Mouse (Mus musculus): Measurements from ENCODE around the gene Wfdc17. TPM values are rescaled to one million over a fixed set of nuclear protein-coding genes. Genes with fewer than 3 reads are reported as not detected.

Gene Wfdc17
- polyA plus RNA-seq (2015; fragmentation: Nextera tagmentation; extraction: Ambion mirVana) = 1.9 and 4.7 TPM in 2 replicates

GRCm38 (mm10) chr11:83703705-83704104 lies at the start of gene Wfdc17:
Gene Wfdc17 (plus strand): TSS chr11:83703991.
- ATAC-seq (ENCODE audit: insufficient read depth, low FRiP score) = no peak
- Histone ChIP-seq H3K27ac (ENCODE audit: low read length) (no peak within 1 kb of the TSS), H3K9me3 (replicated peaks; ENCODE audit: control insufficient read depth, low read length) (no peaks in the 10 kb centered on the region), H3K4me2 (ENCODE audit: low read depth, low read length) (no peak within 1 kb of the TSS), H3K9ac (ENCODE audit: low read length) (no peak within 1 kb of the TSS), H3K27me3 (ENCODE audit: control insufficient read depth, insufficient read depth, low read length) (no peaks in the 10 kb centered on the region), H3K4me3 (replicated peaks; ENCODE audit: low read length) (no peak within 1 kb of the TSS), H3K4me1 (ENCODE audit: control insufficient read depth, insufficient read depth, low read length) (no peaks in the 10 kb centered on the region), H3K36me3 (ENCODE audit: control insufficient read depth, insufficient read depth, low read length) (no peaks in the 10 kb centered on the region)
- WGBS = 39% methylated on average over 1 of the region's 1 CpGs

- no peak overlapping the region for H3K4me3 ChIP-seq (replicated peaks; ENCODE audit: low read length)
- no peak overlapping the region for H3K9ac ChIP-seq (ENCODE audit: low read length)
- H3K27ac ChIP-seq (ENCODE audit: low read length) = no peak overlapping the region
- H3K4me2 ChIP-seq (ENCODE audit: low read depth, low read length) = no peak overlapping the region
- no peaks in the 10 kb centered on the region for H3K4me1 ChIP-seq (ENCODE audit: control insufficient read depth, insufficient read depth, low read length)
- no peaks in the 10 kb centered on the region for H3K9me3 ChIP-seq (replicated peaks; ENCODE audit: control insufficient read depth, low read length)
- no peak for ATAC-seq (ENCODE audit: insufficient read depth, low FRiP score)
- no peaks in the 10 kb centered on the region for H3K36me3 ChIP-seq (ENCODE audit: control insufficient read depth, insufficient read depth, low read length)
- no peaks in the 10 kb centered on the region for H3K27me3 ChIP-seq (ENCODE audit: control insufficient read depth, insufficient read depth, low read length)
- WGBS = 87% methylated on average over 8 of the region's 8 CpGs
These were observed 49.2 kb upstream of the Wfdc17 start for GRCm38 (mm10) chr11:83654606-83655005.

DNA sequence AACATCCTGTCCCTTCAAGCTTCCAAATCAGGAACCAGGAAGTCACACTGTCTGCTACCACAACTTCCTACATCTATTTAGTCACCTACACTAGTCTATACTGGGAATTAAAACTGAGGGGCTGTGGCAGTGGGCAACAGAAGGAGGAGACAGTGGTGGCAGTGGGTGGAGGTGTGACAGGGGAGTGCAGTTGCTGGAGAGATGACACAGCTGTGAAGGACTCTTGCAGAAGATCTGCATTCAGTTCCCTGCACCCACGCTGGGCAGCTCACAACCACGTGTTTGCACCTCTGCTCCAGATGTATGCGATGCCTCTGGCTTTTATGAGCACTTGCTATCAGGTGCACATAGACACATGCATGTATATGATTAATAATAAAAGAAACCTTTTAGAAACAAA lies 46.3 kb upstream of the Wfdc17 start:
- no peak overlapping the region for H3K4me2 ChIP-seq (ENCODE audit: low read depth, low read length)

GRCm38 (mm10) chr11:83658797-83659196 lies 45.0 kb upstream of the Wfdc17 start:
- no peaks in the 10 kb centered on the region for H3K36me3 ChIP-seq (ENCODE audit: control insufficient read depth, insufficient read depth, low read length)
- no peak for ATAC-seq (ENCODE audit: insufficient read depth, low FRiP score)
- 66% methylated on average over 6 of the region's 6 CpGs for WGBS
- no peak overlapping the region for H3K27ac ChIP-seq (ENCODE audit: low read length)
- H3K9me3 ChIP-seq (replicated peaks; ENCODE audit: control insufficient read depth, low read length) = no peaks in the 10 kb centered on the region
- H3K4me1 ChIP-seq (ENCODE audit: control insufficient read depth, insufficient read depth, low read length) = no peaks in the 10 kb centered on the region
- no peak overlapping the region for H3K9ac ChIP-seq (ENCODE audit: low read length)
- no peaks in the 10 kb centered on the region for H3K27me3 ChIP-seq (ENCODE audit: control insufficient read depth, insufficient read depth, low read length)
- no peak overlapping the region for H3K4me2 ChIP-seq (ENCODE audit: low read depth, low read length)
- H3K4me3 ChIP-seq (replicated peaks; ENCODE audit: low read length) = no peak overlapping the region

More for the DNA sequence above, 46.3 kb upstream of the Wfdc17 start:
- Histone ChIP-seq H3K27ac (ENCODE audit: low read length) (no peak overlapping the region), H3K9me3 (replicated peaks; ENCODE audit: control insufficient read depth, low read length) (no peaks in the 10 kb centered on the region), H3K36me3 (ENCODE audit: control insufficient read depth, insufficient read depth, low read length) (no peaks in the 10 kb centered on the region), H3K4me1 (ENCODE audit: control insufficient read depth, insufficient read depth, low read length) (no peaks in the 10 kb centered on the region), H3K9ac (ENCODE audit: low read length) (no peak overlapping the region), H3K27me3 (ENCODE audit: control insufficient read depth, insufficient read depth, low read length) (no peaks in the 10 kb centered on the region), H3K4me3 (replicated peaks; ENCODE audit: low read length) (no peak overlapping the region)
- ATAC-seq (ENCODE audit: insufficient read depth, low FRiP score) = no peak
- WGBS = 73% methylated on average over 3 of the region's 3 CpGs

- no peaks in the 10 kb centered on the region for H3K9me3 ChIP-seq (replicated peaks; ENCODE audit: control insufficient read depth, low read length)
- H3K9ac ChIP-seq (ENCODE audit: low read length) = no peak within 1 kb of the TSS
- no peak within 1 kb of the TSS for H3K4me2 ChIP-seq (ENCODE audit: low read depth, low read length)
- H3K4me1 ChIP-seq (ENCODE audit: control insufficient read depth, insufficient read depth, low read length) = no peaks in the 10 kb centered on the region
- no peaks in the 10 kb centered on the region for H3K36me3 ChIP-seq (ENCODE audit: control insufficient read depth, insufficient read depth, low read length)
- H3K27ac ChIP-seq (ENCODE audit: low read length) = no peak within 1 kb of the TSS
- 68% methylated on average over 6 of the region's 6 CpGs for whole genome bisulfite sequencing
- no peak within 1 kb of the TSS for H3K4me3 ChIP-seq (replicated peaks; ENCODE audit: low read length)
- no peaks in the 10 kb centered on the region for H3K27me3 ChIP-seq (ENCODE audit: control insufficient read depth, insufficient read depth, low read length)
- ATAC-seq (ENCODE audit: insufficient read depth, low FRiP score) = no peak
These were observed 41.6 kb upstream of the Wfdc17 start, which contains the start of gene Ccl4 for GRCm38 (mm10) chr11:83662204-83662603. Gene Ccl4 (plus strand): TSS chr11:83662584.

DNA sequence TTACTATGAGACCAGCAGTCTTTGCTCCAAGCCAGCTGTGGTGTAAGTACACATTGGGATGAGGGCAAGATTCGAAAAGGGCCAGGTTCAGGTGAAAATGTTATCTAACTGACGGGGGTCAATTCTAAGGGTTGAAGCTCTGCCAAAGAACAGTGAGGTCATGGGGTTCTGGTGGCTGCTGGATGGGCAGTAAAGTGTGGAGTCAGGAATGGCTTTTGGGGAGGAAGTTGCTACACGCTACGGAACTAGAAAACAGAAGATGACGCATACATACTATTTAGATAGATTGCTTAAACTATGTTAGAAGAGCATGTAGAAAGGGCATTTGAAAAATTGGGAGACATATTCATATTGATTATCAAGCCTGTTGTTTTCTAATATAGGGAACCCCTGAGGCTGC lies 40.3 kb upstream of the Wfdc17 start:
- H3K27me3 ChIP-seq (ENCODE audit: control insufficient read depth, insufficient read depth, low read length) = no peaks in the 10 kb centered on the region
- 55% methylated on average over 5 of the region's 5 CpGs for WGBS
- no peak overlapping the region for H3K4me3 ChIP-seq (replicated peaks; ENCODE audit: low read length)
- no peak overlapping the region for H3K9ac ChIP-seq (ENCODE audit: low read length)
- ATAC-seq (ENCODE audit: insufficient read depth, low FRiP score) = no peak
- H3K36me3 ChIP-seq (ENCODE audit: control insufficient read depth, insufficient read depth, low read length) = no peaks in the 10 kb centered on the region
- no peak overlapping the region for H3K27ac ChIP-seq (ENCODE audit: low read length)
- no peaks in the 10 kb centered on the region for H3K9me3 ChIP-seq (replicated peaks; ENCODE audit: control insufficient read depth, low read length)
- H3K4me1 ChIP-seq (ENCODE audit: control insufficient read depth, insufficient read depth, low read length) = no peaks in the 10 kb centered on the region
- no peak overlapping the region for H3K4me2 ChIP-seq (ENCODE audit: low read depth, low read length)

DNA sequence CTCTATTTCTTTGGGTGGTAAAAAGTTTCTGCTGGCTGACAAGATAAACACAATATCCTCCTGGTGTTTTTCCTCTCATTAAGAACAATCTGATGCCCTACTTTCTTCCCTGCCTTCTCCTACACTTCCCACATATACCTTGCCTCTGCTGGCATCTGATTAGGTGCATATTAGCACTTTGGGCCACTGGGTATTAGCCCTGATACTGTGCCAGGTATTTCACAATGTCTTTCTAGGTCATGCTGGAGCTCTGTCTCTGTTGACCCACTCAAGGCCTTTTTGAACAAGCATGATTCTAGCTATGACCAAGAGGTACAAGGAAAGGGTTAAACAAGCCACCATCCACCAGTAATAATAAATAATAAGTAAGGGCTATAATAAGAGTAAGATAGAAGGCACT lies 32.0 kb upstream of the Wfdc17 start:
- H3K36me3 ChIP-seq (ENCODE audit: control insufficient read depth, insufficient read depth, low read length) = no peaks in the 10 kb centered on the region
- H3K4me1 ChIP-seq (ENCODE audit: control insufficient read depth, insufficient read depth, low read length) = no peaks in the 10 kb centered on the region
- no peak overlapping the region for H3K27ac ChIP-seq (ENCODE audit: low read length)
- H3K9me3 ChIP-seq (replicated peaks; ENCODE audit: control insufficient read depth, low read length) = no peaks in the 10 kb centered on the region
- no peak overlapping the region for H3K9ac ChIP-seq (ENCODE audit: low read length)
- no peak for ATAC-seq (ENCODE audit: insufficient read depth, low FRiP score)
- H3K4me3 ChIP-seq (replicated peaks; ENCODE audit: low read length) = no peak overlapping the region
- no peak overlapping the region for H3K4me2 ChIP-seq (ENCODE audit: low read depth, low read length)
- H3K27me3 ChIP-seq (ENCODE audit: control insufficient read depth, insufficient read depth, low read length) = no peaks in the 10 kb centered on the region

GRCm38 (mm10) chr11:83675665-83676064 lies 28.1 kb upstream of the Wfdc17 start:
- Histone ChIP-seq H3K4me3 (replicated peaks; ENCODE audit: low read length) (no peak overlapping the region), H3K4me2 (ENCODE audit: low read depth, low read length) (no peak overlapping the region), H3K9ac (ENCODE audit: low read length) (no peak overlapping the region), H3K27me3 (ENCODE audit: control insufficient read depth, insufficient read depth, low read length) (no peaks in the 10 kb centered on the region), H3K36me3 (ENCODE audit: control insufficient read depth, insufficient read depth, low read length) (no peaks in the 10 kb centered on the region), H3K9me3 (replicated peaks; ENCODE audit: control insufficient read depth, low read length) (no peaks in the 10 kb centered on the region), H3K27ac (ENCODE audit: low read length) (no peak overlapping the region), H3K4me1 (ENCODE audit: control insufficient read depth, insufficient read depth, low read length) (no peaks in the 10 kb centered on the region)
- no peak for ATAC-seq (ENCODE audit: insufficient read depth, low FRiP score)
- WGBS = 86% methylated on average over 1 of the region's 1 CpGs

DNA sequence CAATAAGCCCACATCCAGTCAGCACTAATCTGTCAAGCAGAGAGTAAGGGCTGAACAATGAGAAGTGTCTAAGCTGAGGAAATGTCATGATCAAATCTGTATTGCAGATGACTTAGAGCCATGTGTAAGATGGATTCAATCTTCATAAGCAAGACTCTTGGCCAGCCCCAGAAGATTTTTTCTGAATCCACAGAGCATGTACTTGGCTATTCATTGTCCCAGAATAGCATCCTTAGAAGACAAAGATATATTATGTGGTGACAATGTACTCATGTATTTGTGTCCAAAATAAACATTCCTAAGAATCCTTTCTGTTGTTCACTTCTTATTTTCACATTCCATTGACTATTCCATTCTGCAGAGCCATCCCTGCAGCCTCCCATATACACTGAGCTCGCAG lies 13.9 kb upstream of the Wfdc17 start:
- no peak for ATAC-seq (ENCODE audit: insufficient read depth, low FRiP score)
- no peaks in the 10 kb centered on the region for H3K9me3 ChIP-seq (replicated peaks; ENCODE audit: control insufficient read depth, low read length)
- no peaks in the 10 kb centered on the region for H3K36me3 ChIP-seq (ENCODE audit: control insufficient read depth, insufficient read depth, low read length)
- H3K27ac ChIP-seq (ENCODE audit: low read length) = no peak overlapping the region
- WGBS = 82% methylated on average over 1 of the region's 1 CpGs
- H3K4me1 ChIP-seq (ENCODE audit: control insufficient read depth, insufficient read depth, low read length) = no peaks in the 10 kb centered on the region
- no peak overlapping the region for H3K9ac ChIP-seq (ENCODE audit: low read length)
- H3K4me2 ChIP-seq (ENCODE audit: low read depth, low read length) = no peak overlapping the region
- no peaks in the 10 kb centered on the region for H3K27me3 ChIP-seq (ENCODE audit: control insufficient read depth, insufficient read depth, low read length)
- no peak overlapping the region for H3K4me3 ChIP-seq (replicated peaks; ENCODE audit: low read length)

DNA sequence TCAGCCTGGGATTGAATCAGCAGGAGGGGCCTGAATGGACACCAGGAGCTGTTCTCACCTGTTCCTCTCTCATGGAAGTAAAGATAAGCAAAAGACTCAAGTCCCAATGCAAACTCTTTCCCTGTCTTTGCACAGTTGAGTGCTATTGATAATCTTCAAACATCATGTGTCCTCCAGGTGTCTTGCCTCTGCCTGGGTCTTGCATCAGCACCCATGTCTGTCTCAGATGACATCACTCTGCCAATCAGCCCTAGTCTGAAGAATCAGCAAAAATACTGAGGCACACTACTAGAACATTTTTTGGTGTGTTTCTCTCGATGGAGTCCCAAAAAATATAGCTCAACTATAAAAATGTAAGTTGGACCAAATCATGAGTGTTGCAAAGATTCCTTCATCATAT lies 11.8 kb upstream of the Wfdc17 start:
- no peak for ATAC-seq (ENCODE audit: insufficient read depth, low FRiP score)
- Histone ChIP-seq H3K9ac (ENCODE audit: low read length) (no peak overlapping the region), H3K4me3 (replicated peaks; ENCODE audit: low read length) (no peak overlapping the region), H3K27me3 (ENCODE audit: control insufficient read depth, insufficient read depth, low read length) (no peaks in the 10 kb centered on the region), H3K4me2 (ENCODE audit: low read depth, low read length) (no peak overlapping the region), H3K36me3 (ENCODE audit: control insufficient read depth, insufficient read depth, low read length) (no peaks in the 10 kb centered on the region), H3K9me3 (replicated peaks; ENCODE audit: control insufficient read depth, low read length) (no peaks in the 10 kb centered on the region), H3K4me1 (ENCODE audit: control insufficient read depth, insufficient read depth, low read length) (no peaks in the 10 kb centered on the region), H3K27ac (ENCODE audit: low read length) (no peak overlapping the region)
- 67% methylated on average over 1 of the region's 1 CpGs for WGBS

Measured in stomach, embryonic 16.5 days (tissue).